Mouse (Mus musculus): Measurements from ENCODE around the gene Fnbp1. TPM values are rescaled to one million over a fixed set of nuclear protein-coding genes. Genes with fewer than 3 reads are reported as not detected.
A peak's percentile ranks its signal among the peaks of the same experiment; 100 is the strongest.

Gene Fnbp1
- polyA plus RNA-seq, 1 experiment from 2014 or later: 35.8 TPM

DNA sequence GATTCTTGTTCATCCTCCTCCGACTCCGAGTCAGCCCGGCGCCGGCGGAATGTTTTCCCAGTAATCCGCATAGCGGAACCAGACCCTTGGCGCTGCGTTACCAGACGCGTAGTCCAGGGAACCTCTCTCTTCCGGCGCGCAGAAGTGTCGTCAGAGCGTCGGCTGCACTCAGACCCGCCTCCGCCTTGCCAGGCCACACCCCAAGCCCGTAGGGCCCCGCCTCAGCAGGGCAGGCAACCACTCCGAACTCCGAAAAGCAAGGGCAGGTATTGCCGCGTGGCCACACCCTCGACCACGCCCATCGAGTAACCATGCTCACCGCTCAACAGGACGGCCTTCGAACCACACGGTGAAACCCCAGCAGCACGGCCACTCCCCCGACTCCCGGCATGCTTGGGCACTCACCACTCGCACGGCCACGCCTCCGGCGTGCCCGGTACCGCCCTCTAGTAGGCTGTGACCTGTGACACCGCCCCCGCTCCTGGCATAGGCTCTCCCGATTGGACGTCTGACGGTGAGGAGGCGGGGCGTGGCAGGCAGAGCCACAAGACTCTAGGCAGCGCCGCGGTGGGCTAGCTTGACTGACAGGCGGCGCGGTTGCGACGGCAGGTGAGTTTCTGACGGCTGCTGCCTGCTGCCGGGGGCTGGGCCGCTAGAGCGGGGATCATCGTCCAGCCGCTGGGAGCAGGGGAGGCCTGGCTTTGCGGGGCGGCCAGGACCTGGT, 159.9 kb downstream of the Fnbp1 start, which contains the start of the genes BC005624 and Usp20:
Gene BC005624, minus strand, starts transcription at position 412 of the 724 bp plus-strand sequence.
Gene Usp20, plus strand, starts transcription at position 490 of the 724 bp plus-strand sequence.
- peaks cover 13% of the 10 kb centered on the region for H3K36me3 ChIP-seq (ENCODE audit: control insufficient read depth, insufficient read depth, low read length)
- under 1% methylated on average over 66 of the region's 66 CpGs for WGBS
- peaks cover 19% of the 10 kb centered on the region for H3K4me1 ChIP-seq (ENCODE audit: control insufficient read depth, insufficient read depth, low read depth, low read length)
- peak within 1 kb of the TSS; percentile 76 for H3K4me3 ChIP-seq (ENCODE audit: low read length)
- no peaks in the 10 kb centered on the region for H3K9me3 ChIP-seq (ENCODE audit: control insufficient read depth, low read length)
- peak; percentile 99 for ATAC-seq
- no peaks in the 10 kb centered on the region for H3K27me3 ChIP-seq (replicated peaks; ENCODE audit: control insufficient read depth, insufficient read depth, low read length)
- peak within 1 kb of the TSS; percentile 76 for H3K27ac ChIP-seq (ENCODE audit: low read depth, low read length)
- H3K4me2 ChIP-seq (ENCODE audit: low read length): peak within 1 kb of the TSS; percentile 68
- H3K9ac ChIP-seq (ENCODE audit: low read depth, low read length): peak within 1 kb of the TSS; percentile 76

Other genes starting within 250 kb of the Fnbp1 start
- 6.3 and 6.9 TPM in 2 replicates for gene Ptges, start 212.1 kb downstream of the Fnbp1 start, polyA plus RNA-seq (2015; fragmentation: Nextera tagmentation; extraction: Ambion mirVana)
- gene Tor1b, start 189.0 kb downstream of the Fnbp1 start, polyA plus RNA-seq (2015; fragmentation: Nextera tagmentation; extraction: Ambion mirVana): 18.0 and 20.4 TPM in 2 replicates
- 94.2 and 94.8 TPM in 2 replicates for gene Tor1a, start 174.1 kb downstream of the Fnbp1 start, polyA plus RNA-seq (2015; fragmentation: Nextera tagmentation; extraction: Ambion mirVana)
- gene BC005624, start 159.8 kb downstream of the Fnbp1 start, polyA plus RNA-seq (2015; fragmentation: Nextera tagmentation; extraction: Ambion mirVana): 92.1 and 93.0 TPM in 2 replicates
- gene Usp20, start 159.7 kb downstream of the Fnbp1 start, polyA plus RNA-seq (2015; fragmentation: Nextera tagmentation; extraction: Ambion mirVana): 42.9 and 53.2 TPM in 2 replicates
- 34.4 and 37.3 TPM in 2 replicates for gene Gpr107, start 10.3 kb upstream of the Fnbp1 start, polyA plus RNA-seq (2015; fragmentation: Nextera tagmentation; extraction: Ambion mirVana)
- gene Ncs1, start 103.8 kb upstream of the Fnbp1 start, polyA plus RNA-seq (2015; fragmentation: Nextera tagmentation; extraction: Ambion mirVana): 151 and 174 TPM in 2 replicates
- gene Hmcn2, start 172.4 kb upstream of the Fnbp1 start, polyA plus RNA-seq (2015; fragmentation: Nextera tagmentation; extraction: Ambion mirVana): 0.30 TPM in 2 replicates